Comparison of ENCODE assay signal across 14 mouse cellular contexts in the genomic region with DNA sequence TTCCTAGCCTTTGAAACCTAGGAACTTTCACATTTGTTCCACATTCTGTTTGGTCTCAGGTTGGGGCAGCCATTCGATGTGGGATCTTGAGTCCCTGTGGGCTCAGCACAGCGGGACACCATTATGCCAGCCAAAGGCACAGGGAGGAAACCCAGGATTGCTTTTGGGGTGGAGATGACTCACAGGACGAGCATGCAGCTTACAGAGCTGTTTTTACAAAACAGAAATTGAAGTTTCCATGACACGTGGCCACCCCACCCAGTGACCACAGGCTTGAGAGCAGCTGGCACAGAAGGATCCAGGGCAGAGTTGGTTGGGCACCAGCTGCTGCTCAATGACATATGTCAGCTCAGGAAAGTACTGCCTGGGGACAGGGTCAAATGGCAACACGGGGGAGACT.
DNase-seq lines count a peak whose midpoint lies in the region; ATAC-seq lines count a peak whose summit lies in the region.
"Had no signal": no experiment of that assay in that cellular context is flagged by ENCODE, and none has a peak within 500 bp of the region (broad histone marks: within the 10 kb centered on the region; RNA-seq: fewer than 3 reads in every experiment).

No protein-coding gene starts in this region.

- H3K4me3 ChIP-seq in embryonic facial prominence, embryonic 10.5 days = no peak overlapping the region
- H3K4me3 ChIP-seq: midbrain, embryonic 13.5 days had no signal

- H3K27ac ChIP-seq in embryonic facial prominence, embryonic 10.5 days (replicated peaks) = peak overlapping the region; percentile 12; the same call in 1 of the 2 replicates
- H3K27ac ChIP-seq: hindbrain, embryonic 14.5 days; liver, embryonic 14.5 days; midbrain, embryonic 13.5 days had no signal

- H3K9me3 ChIP-seq in embryonic facial prominence, embryonic 10.5 days = no peaks in the 10 kb centered on the region
- H3K9me3 ChIP-seq: midbrain, embryonic 13.5 days had no signal

- intact Hi-C loops in heart, postnatal 14 days (cut with DNase I) = no loop called here
- intact Hi-C loops in left cerebral cortex, postnatal 4 days (cut with DNase I) = no loop called here

- H3K4me1 ChIP-seq in embryonic facial prominence, embryonic 10.5 days = peaks cover 39% of the 10 kb centered on the region

- H3K27me3 ChIP-seq in embryonic facial prominence, embryonic 10.5 days (replicated peaks; ENCODE audit: low read depth, poor library complexity, severe bottlenecking) = peaks cover 11% of the 10 kb centered on the region

- no peak for ATAC-seq in frontal cortex, adult (ENCODE audit: low TSS enrichment)
- ATAC-seq: forebrain, embryonic 14.5 days; midbrain, embryonic 13.5 days had no signal

- peak; percentile 12 for DNase-seq in adrenal gland, adult 2 months
- no peak for DNase-seq in adrenal gland, postnatal 25 days
- peak; percentile 89 for DNase-seq in 3134 (ENCODE audit: extremely low read depth, insufficient read length, low spot score)
- DNase-seq in embryonic facial prominence, embryonic 10.5 days (ENCODE audit: low spot score) = no peak
- peak; percentile 14 to 34 for DNase-seq in heart, postnatal 14 days
- DNase-seq in left cerebral cortex, adult 18-20 months (ENCODE audit: low spot score in 2 of 2) = no peak
- DNase-seq in left cerebral cortex, postnatal 4 days = no peak
- DNase-seq: B cell, adult 2 months; cerebellum, postnatal 14 days had no signal

- H3K36me3 ChIP-seq in embryonic facial prominence, embryonic 10.5 days (replicated peaks) = no peaks in the 10 kb centered on the region
- H3K36me3 ChIP-seq: midbrain, embryonic 13.5 days had no signal

- 44% methylated on average over 5 of the region's 5 CpGs for WGBS in embryonic facial prominence, embryonic 10.5 days

Comparison
In these comparisons a context has a peak if more than half of its experiments do, and no peak if none do; other contexts are left out.
1. DNase-seq: peak in adrenal gland, adult 2 months (single experiment), 3134 (single experiment) and heart, postnatal 14 days (2 of 2); none in adrenal gland, postnatal 25 days (single experiment), embryonic facial prominence, embryonic 10.5 days (single experiment), left cerebral cortex, adult 18-20 months (0 of 2) and left cerebral cortex, postnatal 4 days (single experiment).